Mouse (Mus musculus) mammary gland, adult 2 months (tissue): Measurements from ENCODE around the gene Cpz. TPM values are rescaled to one million over a fixed set of nuclear protein-coding genes. Genes with fewer than 3 reads are reported as not detected.

ENCODE experiments used
- polyA plus RNA-seq: library from polyadenylated mRNA; depleted of rRNA; stranded (reverse); fragments of >200 nt; gene quantifications from 2 replicates; pipeline ENCODE4 v1.2.3, GENCODE M21; 2012; ENCODE audit warnings: low replicate concordance; rRNA removed

The Cpz gene
- polyA plus RNA-seq: 20.7 and 28.5 TPM in 2 replicates

GRCm38 (mm10) chr5:35525469-35526123 is at the start of gene Cpz:
TSS of gene Cpz (minus strand) at chr5:35525698.

DNA sequence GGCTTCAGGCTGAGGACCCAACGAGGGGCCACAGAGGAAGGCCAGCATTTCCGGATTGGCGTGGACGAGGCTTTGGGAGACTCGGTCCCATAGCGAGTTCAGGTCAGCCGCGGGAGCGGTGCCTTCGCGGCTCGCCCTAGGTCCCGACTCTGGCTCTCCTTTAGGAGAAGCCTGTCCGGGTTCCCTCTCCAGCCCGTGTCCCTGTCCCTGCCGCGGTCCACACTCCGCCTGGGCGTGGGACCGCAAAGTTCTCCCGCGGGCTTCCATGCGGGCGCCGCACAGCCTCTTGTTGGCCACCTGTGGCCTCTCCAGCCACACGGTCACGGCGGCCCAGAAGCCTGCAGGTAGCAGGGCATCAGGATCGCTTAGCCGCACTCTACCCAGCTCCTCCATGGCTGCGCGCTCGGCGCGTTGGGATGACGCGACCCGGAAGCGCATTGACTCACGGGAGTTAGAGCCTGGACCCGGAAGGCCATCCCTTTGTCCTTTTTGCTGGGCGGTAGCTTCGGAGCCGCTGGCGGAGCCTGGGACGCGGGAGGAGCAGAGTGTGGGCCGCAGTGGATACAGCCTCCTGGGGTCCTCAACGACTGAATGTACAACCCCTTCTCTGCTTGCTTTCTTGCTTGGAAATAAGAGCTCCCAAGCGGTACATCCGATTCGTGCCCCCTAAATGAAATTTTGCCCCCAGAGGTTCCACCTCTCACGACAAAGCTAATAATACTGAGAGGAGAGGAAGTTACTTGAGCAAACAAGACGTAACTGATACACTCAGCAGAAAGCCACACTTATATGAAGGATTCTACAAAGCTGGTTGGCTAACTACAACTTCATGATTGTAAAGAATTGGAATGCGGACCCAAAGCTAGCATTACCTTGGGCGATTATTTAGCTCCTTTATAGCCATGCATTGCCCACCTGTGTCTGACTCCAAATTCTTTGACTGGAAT is 49.4 kb upstream of the Cpz start, which contains the start of gene Trmt44:
TSS of gene Trmt44 (minus strand) at position 418 of the 947 bp plus-strand sequence.

Other genes with a start within 250 kb of the Cpz start
- 0.44 and 0.47 TPM in 2 replicates for gene Adra2c, start 247.4 kb downstream of the Cpz start, polyA plus RNA-seq
- not detected in 2 replicates for gene Hmx1, start 136.6 kb downstream of the Cpz start, polyA plus RNA-seq
- 5.4 and 5.6 TPM in 2 replicates for gene Trmt44, start 49.4 kb upstream of the Cpz start, polyA plus RNA-seq
- 43.5 and 54.1 TPM in 2 replicates for gene Acox3, start 57.3 kb upstream of the Cpz start, polyA plus RNA-seq
- gene Htra3, start 154.1 kb upstream of the Cpz start, polyA plus RNA-seq: 347 and 526 TPM in 2 replicates
- 17.1 and 25.6 TPM in 2 replicates for gene Sh3tc1, start 214.3 kb upstream of the Cpz start, polyA plus RNA-seq
- 12.6 and 23.9 TPM in 2 replicates for gene Ablim2, start 232.2 kb upstream of the Cpz start, polyA plus RNA-seq